Mouse (Mus musculus): Measurements from ENCODE around the gene Slc18a3. TPM values are rescaled to one million over a fixed set of nuclear protein-coding genes. Genes with fewer than 3 reads are reported as not detected.

Gene Slc18a3
- total and polyA plus RNA-seq, 2 experiments from 2014 or later, result 3.9 to 7.5 TPM

GRCm38 (mm10) chr14:32492521-32492920, 27.9 kb upstream of the Slc18a3 start:
- 8% methylated on average over 13 of the region's 13 CpGs for WGBS
- H3K36me3 ChIP-seq (ENCODE audit: insufficient read depth, low read length), result no peaks in the 10 kb centered on the region
- no peak overlapping the region for H3K27ac ChIP-seq (ENCODE audit: low read depth, low read length)
- ATAC-seq (ENCODE audit: low FRiP score) (peak; percentile 31; the same call in 1 of the 2 replicates), DNase-seq (ENCODE audit: low spot score) (peak; percentile 35)
- H3K9ac ChIP-seq (replicated peaks; ENCODE audit: low read length, poor library complexity, severe bottlenecking), result peak overlapping the region; percentile 55
- no peak for TF ChIP-seq CTCF (IDR thresholded peaks at IDR 0.05)
- peak overlapping the region; percentile 63 for H3K4me2 ChIP-seq (ENCODE audit: low read depth, low read length, poor library complexity, severe bottlenecking)
- H3K27me3 ChIP-seq (ENCODE audit: insufficient read depth, low read length), result no peaks in the 10 kb centered on the region
- H3K4me1 ChIP-seq (ENCODE audit: insufficient read depth, low read length), result no peaks in the 10 kb centered on the region
- no peaks in the 10 kb centered on the region for H3K9me3 ChIP-seq (ENCODE audit: low read length)
- peak overlapping the region; percentile 34 for H3K4me3 ChIP-seq (ENCODE audit: low read depth, low read length)

GRCm38 (mm10) chr14:32482061-32482460, 17.4 kb upstream of the Slc18a3 start:
- whole genome bisulfite sequencing, result 6% methylated on average over 3 of the region's 3 CpGs
- no peak for ATAC-seq (ENCODE audit: low FRiP score)
- TF ChIP-seq CTCF (IDR thresholded peaks at IDR 0.05), result peak; percentile 96

GRCm38 (mm10) chr14:32477581-32477980, 12.9 kb upstream of the Slc18a3 start:
- peak; percentile 5 for DNase-seq (ENCODE audit: low spot score)
- H3K27ac ChIP-seq (ENCODE audit: low read depth, low read length), result no peak overlapping the region
- H3K4me2 ChIP-seq (ENCODE audit: low read depth, low read length, poor library complexity, severe bottlenecking), result no peak overlapping the region
- no peak for TF ChIP-seq CTCF (IDR thresholded peaks at IDR 0.05)
- H3K9ac ChIP-seq (replicated peaks; ENCODE audit: low read length, poor library complexity, severe bottlenecking), result no peak overlapping the region
- no peaks in the 10 kb centered on the region for H3K27me3 ChIP-seq (ENCODE audit: insufficient read depth, low read length)
- no peaks in the 10 kb centered on the region for H3K9me3 ChIP-seq (ENCODE audit: low read length)
- H3K4me3 ChIP-seq (ENCODE audit: low read depth, low read length), result no peak overlapping the region
- no peaks in the 10 kb centered on the region for H3K4me1 ChIP-seq (ENCODE audit: insufficient read depth, low read length)
- no peaks in the 10 kb centered on the region for H3K36me3 ChIP-seq (ENCODE audit: insufficient read depth, low read length)
- WGBS, result 77% methylated on average over 1 of the region's 1 CpGs
- no peak for ATAC-seq (ENCODE audit: low FRiP score)

More at GRCm38 (mm10) chr14:32482061-32482460, 17.4 kb upstream of the Slc18a3 start:
- no peak overlapping the region for H3K4me2 ChIP-seq (ENCODE audit: low read depth, low read length, poor library complexity, severe bottlenecking)
- no peaks in the 10 kb centered on the region for H3K4me1 ChIP-seq (ENCODE audit: insufficient read depth, low read length)
- H3K36me3 ChIP-seq (ENCODE audit: insufficient read depth, low read length), result no peaks in the 10 kb centered on the region
- no peak overlapping the region for H3K4me3 ChIP-seq (ENCODE audit: low read depth, low read length)
- no peaks in the 10 kb centered on the region for H3K9me3 ChIP-seq (ENCODE audit: low read length)
- no peak overlapping the region for H3K27ac ChIP-seq (ENCODE audit: low read depth, low read length)
- peak; percentile 77 for DNase-seq (ENCODE audit: low spot score)
- H3K27me3 ChIP-seq (ENCODE audit: insufficient read depth, low read length), result no peaks in the 10 kb centered on the region
- no peak overlapping the region for H3K9ac ChIP-seq (replicated peaks; ENCODE audit: low read length, poor library complexity, severe bottlenecking)

- TF ChIP-seq CTCF (IDR thresholded peaks at IDR 0.05), result no peak
- Histone ChIP-seq H3K9ac (replicated peaks; ENCODE audit: low read length, poor library complexity, severe bottlenecking) (no peak overlapping the region), H3K27me3 (ENCODE audit: insufficient read depth, low read length) (no peaks in the 10 kb centered on the region), H3K4me1 (ENCODE audit: insufficient read depth, low read length) (no peaks in the 10 kb centered on the region), H3K9me3 (ENCODE audit: low read length) (no peaks in the 10 kb centered on the region), H3K36me3 (ENCODE audit: insufficient read depth, low read length) (no peaks in the 10 kb centered on the region), H3K4me2 (ENCODE audit: low read depth, low read length, poor library complexity, severe bottlenecking) (no peak overlapping the region), H3K27ac (ENCODE audit: low read depth, low read length) (no peak overlapping the region), H3K4me3 (ENCODE audit: low read depth, low read length) (no peak overlapping the region)
- DNase-seq (ENCODE audit: low spot score) (no peak), ATAC-seq (ENCODE audit: low FRiP score) (no peak)
- WGBS, result 77% methylated on average over 6 of the region's 6 CpGs
These were observed 11.9 kb upstream of the Slc18a3 start for GRCm38 (mm10) chr14:32476559-32476958.

GRCm38 (mm10) chr14:32472996-32473395, 8.3 kb upstream of the Slc18a3 start:
- 12% methylated on average over 4 of the region's 4 CpGs for WGBS
- ATAC-seq (ENCODE audit: low FRiP score), result no peak
- H3K4me3 ChIP-seq (ENCODE audit: low read depth, low read length), result no peak overlapping the region

GRCm38 (mm10) chr14:32467606-32468005, 3.0 kb upstream of the Slc18a3 start:
- no peaks in the 10 kb centered on the region for H3K9me3 ChIP-seq (ENCODE audit: low read length)
- WGBS, result 15% methylated on average over 5 of the region's 5 CpGs
- no peak for DNase-seq (ENCODE audit: low spot score)
- no peak overlapping the region for H3K9ac ChIP-seq (replicated peaks; ENCODE audit: low read length, poor library complexity, severe bottlenecking)
- no peak for TF ChIP-seq CTCF (IDR thresholded peaks at IDR 0.05)
- H3K36me3 ChIP-seq (ENCODE audit: insufficient read depth, low read length), result no peaks in the 10 kb centered on the region
- peaks cover 45% of the 10 kb centered on the region for H3K27me3 ChIP-seq (ENCODE audit: insufficient read depth, low read length)
- H3K4me1 ChIP-seq (ENCODE audit: insufficient read depth, low read length), result peaks cover 2% of the 10 kb centered on the region; the same call in 1 of the 2 replicates
- ATAC-seq (ENCODE audit: low FRiP score), result no peak
- no peak overlapping the region for H3K4me3 ChIP-seq (ENCODE audit: low read depth, low read length)
- no peak overlapping the region for H3K4me2 ChIP-seq (ENCODE audit: low read depth, low read length, poor library complexity, severe bottlenecking)
- H3K27ac ChIP-seq (ENCODE audit: low read depth, low read length), result no peak overlapping the region

More at GRCm38 (mm10) chr14:32472996-32473395, 8.3 kb upstream of the Slc18a3 start:
- DNase-seq (ENCODE audit: low spot score), result peak; percentile 91
- H3K9me3 ChIP-seq (ENCODE audit: low read length), result no peaks in the 10 kb centered on the region
- no peaks in the 10 kb centered on the region for H3K36me3 ChIP-seq (ENCODE audit: insufficient read depth, low read length)
- no peak overlapping the region for H3K9ac ChIP-seq (replicated peaks; ENCODE audit: low read length, poor library complexity, severe bottlenecking)
- H3K27me3 ChIP-seq (ENCODE audit: insufficient read depth, low read length), result no peaks in the 10 kb centered on the region
- H3K4me1 ChIP-seq (ENCODE audit: insufficient read depth, low read length), result no peaks in the 10 kb centered on the region
- peak; percentile 89 for TF ChIP-seq CTCF (IDR thresholded peaks at IDR 0.05)
- H3K27ac ChIP-seq (ENCODE audit: low read depth, low read length), result no peak overlapping the region
- H3K4me2 ChIP-seq (ENCODE audit: low read depth, low read length, poor library complexity, severe bottlenecking), result no peak overlapping the region
